Mouse (Mus musculus): ENCODE data around the gene Irf4. TPM values are rescaled to one million over a fixed set of nuclear protein-coding genes. Genes with fewer than 3 reads are reported as not detected.

Irf4 gene
- polyA plus RNA-seq, 1 experiment from 2014 or later: 0.04 TPM

- Histone ChIP-seq H3K4me2 (ENCODE audit: low read length) (no peak overlapping the region), H3K4me3 (ENCODE audit: low read depth, low read length) (no peak overlapping the region), H3K4me1 (ENCODE audit: control insufficient read depth, insufficient read depth, low read length) (no peaks in the 10 kb centered on the region), H3K9me3 (replicated peaks; ENCODE audit: control insufficient read depth, low read length) (no peaks in the 10 kb centered on the region), H3K36me3 (ENCODE audit: control insufficient read depth, insufficient read depth, low read length) (no peaks in the 10 kb centered on the region), H3K27me3 (replicated peaks; ENCODE audit: control insufficient read depth, insufficient read depth, low read length) (no peaks in the 10 kb centered on the region), H3K27ac (ENCODE audit: low read depth, low read length) (no peak overlapping the region), H3K9ac (ENCODE audit: low read length) (no peak overlapping the region)
- WGBS: 89% methylated on average over 4 of the region's 4 CpGs
- ATAC-seq (no peak), DNase-seq (ENCODE audit: low spot score) (no peak)
Measured at GRCm38 (mm10) chr13:30793196-30793595, 44.2 kb downstream of the Irf4 start.

GRCm38 (mm10) chr13:30793616-30794015 is 44.6 kb downstream of the Irf4 start:
- H3K4me1 ChIP-seq (ENCODE audit: control insufficient read depth, insufficient read depth, low read length): no peaks in the 10 kb centered on the region
- H3K4me3 ChIP-seq (ENCODE audit: low read depth, low read length): no peak overlapping the region
- no peak overlapping the region for H3K4me2 ChIP-seq (ENCODE audit: low read length)
- 91% methylated on average over 5 of the region's 5 CpGs for WGBS
- ATAC-seq (no peak), DNase-seq (ENCODE audit: low spot score) (no peak)
- H3K36me3 ChIP-seq (ENCODE audit: control insufficient read depth, insufficient read depth, low read length): no peaks in the 10 kb centered on the region
- no peak overlapping the region for H3K9ac ChIP-seq (ENCODE audit: low read length)
- no peak overlapping the region for H3K27ac ChIP-seq (ENCODE audit: low read depth, low read length)
- no peaks in the 10 kb centered on the region for H3K9me3 ChIP-seq (replicated peaks; ENCODE audit: control insufficient read depth, low read length)
- H3K27me3 ChIP-seq (replicated peaks; ENCODE audit: control insufficient read depth, insufficient read depth, low read length): no peaks in the 10 kb centered on the region

GRCm38 (mm10) chr13:30795960-30796359 is 46.9 kb downstream of the Irf4 start:
- Histone ChIP-seq H3K9ac (ENCODE audit: low read length) (no peak overlapping the region), H3K27me3 (replicated peaks; ENCODE audit: control insufficient read depth, insufficient read depth, low read length) (no peaks in the 10 kb centered on the region), H3K27ac (ENCODE audit: low read depth, low read length) (no peak overlapping the region), H3K36me3 (ENCODE audit: control insufficient read depth, insufficient read depth, low read length) (no peaks in the 10 kb centered on the region), H3K9me3 (replicated peaks; ENCODE audit: control insufficient read depth, low read length) (no peaks in the 10 kb centered on the region), H3K4me1 (ENCODE audit: control insufficient read depth, insufficient read depth, low read length) (no peaks in the 10 kb centered on the region), H3K4me3 (ENCODE audit: low read depth, low read length) (no peak overlapping the region), H3K4me2 (ENCODE audit: low read length) (no peak overlapping the region)
- WGBS: 89% methylated on average over 4 of the region's 4 CpGs
- no peak for ATAC-seq
- DNase-seq (ENCODE audit: low spot score): no peak

- Histone ChIP-seq H3K27me3 (replicated peaks; ENCODE audit: control insufficient read depth, insufficient read depth, low read length) (no peaks in the 10 kb centered on the region), H3K4me2 (ENCODE audit: low read length) (no peak overlapping the region), H3K9ac (ENCODE audit: low read length) (no peak overlapping the region), H3K4me3 (ENCODE audit: low read depth, low read length) (no peak overlapping the region), H3K36me3 (ENCODE audit: control insufficient read depth, insufficient read depth, low read length) (no peaks in the 10 kb centered on the region), H3K4me1 (ENCODE audit: control insufficient read depth, insufficient read depth, low read length) (no peaks in the 10 kb centered on the region), H3K9me3 (replicated peaks; ENCODE audit: control insufficient read depth, low read length) (no peaks in the 10 kb centered on the region), H3K27ac (ENCODE audit: low read depth, low read length) (no peak overlapping the region)
- DNase-seq (ENCODE audit: low spot score) (no peak), ATAC-seq (no peak)
- WGBS: 79% methylated on average over 4 of the region's 4 CpGs
Measured at GRCm38 (mm10) chr13:30801886-30802285, 52.9 kb downstream of the Irf4 start.

- Histone ChIP-seq H3K36me3 (ENCODE audit: control insufficient read depth, insufficient read depth, low read length) (no peaks in the 10 kb centered on the region), H3K9ac (ENCODE audit: low read length) (no peak overlapping the region), H3K4me1 (ENCODE audit: control insufficient read depth, insufficient read depth, low read length) (no peaks in the 10 kb centered on the region), H3K4me2 (ENCODE audit: low read length) (no peak overlapping the region), H3K4me3 (ENCODE audit: low read depth, low read length) (no peak overlapping the region), H3K9me3 (replicated peaks; ENCODE audit: control insufficient read depth, low read length) (no peaks in the 10 kb centered on the region), H3K27me3 (replicated peaks; ENCODE audit: control insufficient read depth, insufficient read depth, low read length) (no peaks in the 10 kb centered on the region), H3K27ac (ENCODE audit: low read depth, low read length) (no peak overlapping the region)
- 89% methylated on average over 5 of the region's 5 CpGs for WGBS
- ATAC-seq (no peak), DNase-seq (ENCODE audit: low spot score) (no peak)
Measured at GRCm38 (mm10) chr13:30802336-30802955, 53.4 kb downstream of the Irf4 start.

- WGBS: 88% methylated on average over 7 of the region's 7 CpGs
- H3K9me3 ChIP-seq (replicated peaks; ENCODE audit: control insufficient read depth, low read length): no peaks in the 10 kb centered on the region
Measured at GRCm38 (mm10) chr13:30809240-30809639, 60.2 kb downstream of the Irf4 start.

GRCm38 (mm10) chr13:30813464-30813863 is 64.4 kb downstream of the Irf4 start:
- DNase-seq (ENCODE audit: low spot score): no peak
- Histone ChIP-seq H3K4me2 (ENCODE audit: low read length) (no peak overlapping the region), H3K36me3 (ENCODE audit: control insufficient read depth, insufficient read depth, low read length) (peaks cover 33% of the 10 kb centered on the region), H3K27me3 (replicated peaks; ENCODE audit: control insufficient read depth, insufficient read depth, low read length) (no peaks in the 10 kb centered on the region), H3K4me3 (ENCODE audit: low read depth, low read length) (no peak overlapping the region), H3K9me3 (replicated peaks; ENCODE audit: control insufficient read depth, low read length) (no peaks in the 10 kb centered on the region), H3K9ac (ENCODE audit: low read length) (no peak overlapping the region), H3K4me1 (ENCODE audit: control insufficient read depth, insufficient read depth, low read length) (no peaks in the 10 kb centered on the region), H3K27ac (ENCODE audit: low read depth, low read length) (no peak overlapping the region)
- no peak for ATAC-seq
- WGBS: 92% methylated on average over 5 of the region's 5 CpGs

More at GRCm38 (mm10) chr13:30809240-30809639, 60.2 kb downstream of the Irf4 start:
- Histone ChIP-seq H3K4me1 (ENCODE audit: control insufficient read depth, insufficient read depth, low read length) (no peaks in the 10 kb centered on the region), H3K27ac (ENCODE audit: low read depth, low read length) (no peak overlapping the region), H3K27me3 (replicated peaks; ENCODE audit: control insufficient read depth, insufficient read depth, low read length) (no peaks in the 10 kb centered on the region), H3K36me3 (ENCODE audit: control insufficient read depth, insufficient read depth, low read length) (0 out of 2 replicates have a peak, but pooled peaks cover 2% of the 10 kb centered on the region), H3K4me3 (ENCODE audit: low read depth, low read length) (no peak overlapping the region), H3K4me2 (ENCODE audit: low read length) (no peak overlapping the region), H3K9ac (ENCODE audit: low read length) (no peak overlapping the region)
- no peak for ATAC-seq
- DNase-seq (ENCODE audit: low spot score): no peak

- peaks cover 37% of the 10 kb centered on the region for H3K36me3 ChIP-seq (ENCODE audit: control insufficient read depth, insufficient read depth, low read length)
Measured at GRCm38 (mm10) chr13:30814256-30814655, 65.2 kb downstream of the Irf4 start.

More at GRCm38 (mm10) chr13:30814256-30814655, 65.2 kb downstream of the Irf4 start:
- Histone ChIP-seq H3K4me2 (ENCODE audit: low read length) (no peak overlapping the region), H3K9ac (ENCODE audit: low read length) (no peak overlapping the region), H3K4me1 (ENCODE audit: control insufficient read depth, insufficient read depth, low read length) (no peaks in the 10 kb centered on the region), H3K27me3 (replicated peaks; ENCODE audit: control insufficient read depth, insufficient read depth, low read length) (no peaks in the 10 kb centered on the region), H3K27ac (ENCODE audit: low read depth, low read length) (no peak overlapping the region), H3K9me3 (replicated peaks; ENCODE audit: control insufficient read depth, low read length) (no peaks in the 10 kb centered on the region), H3K4me3 (ENCODE audit: low read depth, low read length) (no peak overlapping the region)
- 93% methylated on average over 5 of the region's 5 CpGs for WGBS
- no peak for ATAC-seq
- DNase-seq (ENCODE audit: low spot score): no peak

Measured in forebrain, embryonic 14.5 days (tissue).